Mouse (Mus musculus) myocyte (in vitro differentiated cells): ENCODE data around the gene Shbg.

Experiments used
- CEBPB ChIP-seq: IDR thresholded peaks from 2 replicates; pipeline ENCODE4 v1.6.1; 2011; ENCODE audit warnings: mild to moderate bottlenecking, moderate library complexity; ENCODE audit not compliant: poor library complexity, insufficient read depth, severe bottlenecking
- E2F4 ChIP-seq: IDR thresholded peaks from one replicate; pipeline ENCODE4 v1.6.1; 2011; ENCODE audit warnings: mild to moderate bottlenecking, control low read depth, moderate library complexity; ENCODE audit not compliant: insufficient read depth
- MAX ChIP-seq: IDR thresholded peaks from one replicate; pipeline ENCODE4 v1.6.1; 2011; ENCODE audit warnings: low read depth, mild to moderate bottlenecking, control low read depth
- MYOD1 ChIP-seq, 3 experiments: IDR thresholded peaks; one replicate each; pipeline ENCODE4 v1.6.1; 2011; ENCODE audit warnings: control low read depth in 2 of 3, low read depth in 2 of 3, mild to moderate bottlenecking in 2 of 3, moderate library complexity in 1 of 3; ENCODE audit not compliant: insufficient read length in 2 of 3, control insufficient read depth in 1 of 3
- POLR2A ChIP-seq: IDR thresholded peaks from one replicate; pipeline ENCODE4 v1.6.1; 2011; ENCODE audit warnings: low read depth, mild to moderate bottlenecking, control low read depth, moderate library complexity; ENCODE audit not compliant: insufficient read length
- POLR2AphosphoS2 ChIP-seq: IDR thresholded peaks from one replicate; pipeline ENCODE4 v1.6.1; 2011; ENCODE audit warnings: low read depth, control low read depth; ENCODE audit not compliant: insufficient read length
- USF1 ChIP-seq: IDR thresholded peaks from one replicate; pipeline ENCODE4 v1.6.1; 2011; ENCODE audit warnings: low read depth, mild to moderate bottlenecking, control low read depth, moderate library complexity

DNA sequence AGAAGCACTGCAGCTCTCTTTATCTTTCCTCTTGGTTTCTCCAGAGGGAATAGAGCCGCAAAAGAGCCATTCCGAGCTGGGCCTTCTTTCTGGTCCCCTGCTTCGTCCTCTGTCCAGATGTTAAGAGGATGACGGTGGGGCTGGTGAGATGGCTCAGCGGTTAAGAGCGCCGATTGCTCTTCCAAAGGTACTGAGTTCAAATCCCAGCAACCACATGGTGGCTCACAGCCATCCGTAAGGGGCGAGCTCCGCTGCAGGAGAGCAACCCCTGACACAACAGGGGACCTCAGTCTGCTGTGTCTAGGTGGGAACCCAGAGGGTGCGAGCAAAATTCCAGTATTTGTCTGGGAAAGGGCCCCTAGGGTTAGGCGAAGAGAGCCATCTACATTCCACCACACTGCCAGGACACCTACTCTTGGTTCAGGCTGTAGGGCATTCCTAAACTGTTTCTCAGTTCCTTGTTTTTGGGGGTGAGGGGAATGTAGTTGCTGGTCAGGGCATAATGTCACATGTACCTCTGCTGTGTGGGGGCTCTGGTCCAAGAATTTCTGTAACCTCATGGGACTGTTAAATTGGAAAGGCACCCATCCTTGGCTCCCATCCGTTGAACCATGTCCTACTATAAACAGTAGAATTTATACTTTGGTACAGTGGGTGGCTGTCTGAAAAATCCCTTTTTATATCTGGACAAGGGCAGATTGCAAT lies 45.4 kb upstream of the Shbg start:
- TF ChIP-seq USF1 = no peak
- no peak for TF ChIP-seq POLR2AphosphoS2
- no peak for TF ChIP-seq POLR2A
- no peak for TF ChIP-seq MAX
- no peak for TF ChIP-seq MYOD1 (IDR thresholded peaks at IDR 0.05; ENCODE audit: control insufficient read depth in 1 of 3, insufficient read length in 2 of 3, low read depth in 2 of 3)
- no peak for TF ChIP-seq CEBPB
- TF ChIP-seq E2F4 = no peak
